Mouse (Mus musculus) heart, postnatal 0 days (tissue): Measurements from ENCODE around the gene Gm28551. TPM values are rescaled to one million over a fixed set of nuclear protein-coding genes. Genes with fewer than 3 reads are reported as not detected.
"Not testable (repeated sequence)": the region's sequence is repeated elsewhere in the genome, so short reads cannot be mapped to it uniquely, and the experiment has no call there.

ENCODE experiments used
- ATAC-seq: fragments of 200-750 bp; cut with Nextera tagmentation; 2 replicates; pipeline ENCODE4 v1.8.0; 2017; ENCODE audit warnings: low read depth, moderate number of reproducible peaks, moderate library complexity; ENCODE audit not compliant: insufficient read depth
- DNase-seq: peaks from one replicate; pipeline ENCODE4 v3.0.0-alpha.2; 2016; ENCODE audit warnings: low spot score
- H3K27ac ChIP-seq: fragments of 300-500 bp; sonication (generic); 2 replicates; pipeline ENCODE4 v1.5.1; 2014; ENCODE audit warnings: low read depth, mild to moderate bottlenecking
- H3K27me3 ChIP-seq: fragments of 300-500 bp; sonication (generic); 2 replicates; pipeline ENCODE4 v1.6.1; 2014; ENCODE audit warnings: low read length, mixed read lengths; ENCODE audit not compliant: control insufficient read depth, insufficient read depth
- H3K36me3 ChIP-seq: fragments of 300-500 bp; sonication (generic); replicated peaks from 2 replicates; pipeline ENCODE4 v1.6.1; 2014; ENCODE audit warnings: low read length, mixed read lengths; ENCODE audit not compliant: control insufficient read depth, insufficient read depth
- H3K4me1 ChIP-seq: fragments of 300-500 bp; sonication (generic); 2 replicates; pipeline ENCODE4 v1.6.1; 2014; ENCODE audit warnings: antibody characterized with exemption; ENCODE audit not compliant: control insufficient read depth, insufficient read depth
- H3K4me2 ChIP-seq: fragments of 300-500 bp; sonication (generic); 2 replicates; pipeline ENCODE4 v1.6.1; 2014; ENCODE audit warnings: low read depth, mild to moderate bottlenecking, low read length, moderate library complexity
- H3K4me3 ChIP-seq: fragments of 300-500 bp; sonication (generic); 2 replicates; pipeline ENCODE4 v1.5.1; 2014; ENCODE audit warnings: low read depth, low read length
- H3K9ac ChIP-seq: fragments of 300-500 bp; sonication (generic); replicated peaks from 2 replicates; pipeline ENCODE4 v1.6.1; 2014; ENCODE audit warnings: low read depth, low read length, mixed read lengths
- H3K9me3 ChIP-seq: fragments of 300-500 bp; sonication (generic); replicated peaks from 2 replicates; pipeline ENCODE4 v1.6.1; 2016; ENCODE audit warnings: low read length; ENCODE audit not compliant: control insufficient read depth
- CTCF ChIP-seq: IDR thresholded peaks from 2 replicates; pipeline ENCODE4 v1.5.1; 2016; ENCODE audit warnings: antibody characterized with exemption, control low read depth, low read depth
- EP300 ChIP-seq: IDR thresholded peaks from 2 replicates; pipeline ENCODE4 v1.6.1; 2016; ENCODE audit warnings: antibody characterized with exemption, low read depth
- WGBS: fragments of 180-500 bp; shearing (Covaris S2); extraction: QIAGEN DNeasy Blood & Tissue Kit; methylation state at CpG from one replicate; pipeline ENCODE4 v1.1.7; 2014; 5-methylcytosine and 5-hydroxymethylcytosine counted together
- polyA plus RNA-seq: library from polyadenylated mRNA; unstranded; fragments of >200 nt; fragmentation: Nextera tagmentation; extraction: Ambion mirVana; gene quantifications from 2 replicates; pipeline ENCODE4 v1.2.1, GENCODE M21; 2015
- total RNA-seq: library from RNA; depleted of rRNA; stranded (reverse); fragments of >200 nt; gene quantifications from 2 replicates; pipeline ENCODE4 v1.2.3, GENCODE M21; 2014; ENCODE audit warnings: low replicate concordance; rRNA removed

Gene Gm28551
- not detected in 2 replicates for total RNA-seq
- 0.12 TPM in 2 replicates for polyA plus RNA-seq

GRCm38 (mm10) chr1:53352327-53353261 is at the start of gene Gm28551, which contains the start of the genes Asdurf and Asnsd1:
TSS of gene Gm28551 (minus strand) at chr1:53352667.
TSS of gene Asdurf (minus strand) at chr1:53352619.
TSS of gene Asnsd1 (minus strand) at chr1:53352752.
- peaks cover 8% of the 10 kb centered on the region for H3K36me3 ChIP-seq
- no peaks in the 10 kb centered on the region for H3K27me3 ChIP-seq
- DNase-seq, result peak; percentile 97
- no peaks in the 10 kb centered on the region for H3K9me3 ChIP-seq
- H3K9ac ChIP-seq, result peak within 1 kb of the TSS; percentile 90
- H3K4me2 ChIP-seq, result peak within 1 kb of the TSS; percentile 70
- no peak for TF ChIP-seq EP300
- peak; percentile 61 for TF ChIP-seq CTCF
- ATAC-seq, result peak; percentile 100
- peak within 1 kb of the TSS; percentile 84 for H3K27ac ChIP-seq
- WGBS, result under 1% methylated on average over 44 of the region's 44 CpGs
- H3K4me3 ChIP-seq, result peak within 1 kb of the TSS; percentile 98
- H3K4me1 ChIP-seq, result peaks cover 7% of the 10 kb centered on the region; the same call in 1 of the 2 replicates

GRCm38 (mm10) chr1:53393936-53394760 is 41.7 kb upstream of the Gm28551 start:
- peak overlapping the region; percentile 29; the same call in 1 of the 2 replicates for H3K4me3 ChIP-seq
- not testable (repeated sequence) for H3K27ac ChIP-seq
- 20% methylated on average over 21 of the region's 21 CpGs for WGBS

GRCm38 (mm10) chr1:53388762-53389161 is 36.3 kb upstream of the Gm28551 start:
- no peak for ATAC-seq
- WGBS, result 88% methylated on average over 10 of the region's 14 CpGs

More at GRCm38 (mm10) chr1:53393936-53394760, 41.7 kb upstream of the Gm28551 start:
- H3K9me3 ChIP-seq, H3K27me3 ChIP-seq, H3K36me3 ChIP-seq, DNase-seq, H3K9ac ChIP-seq, ATAC-seq, H3K4me1 ChIP-seq: not testable (repeated sequence)
- H3K4me2 ChIP-seq, result peak overlapping the region; percentile 54

GRCm38 (mm10) chr1:53384085-53384688 is 31.7 kb upstream of the Gm28551 start:
- H3K9ac ChIP-seq, result no peak overlapping the region
- no peaks in the 10 kb centered on the region for H3K9me3 ChIP-seq
- ATAC-seq (no peak), DNase-seq (no peak)
- no peak for TF ChIP-seq CTCF
- TF ChIP-seq EP300, result no peak
- H3K4me3 ChIP-seq, result no peak overlapping the region
- no peaks in the 10 kb centered on the region for H3K27me3 ChIP-seq
- H3K36me3 ChIP-seq, result no peaks in the 10 kb centered on the region
- no peak overlapping the region for H3K27ac ChIP-seq
- no peaks in the 10 kb centered on the region for H3K4me1 ChIP-seq
- H3K4me2 ChIP-seq, result no peak overlapping the region
- WGBS, result 79% methylated on average over 6 of the region's 6 CpGs

More at GRCm38 (mm10) chr1:53388762-53389161, 36.3 kb upstream of the Gm28551 start:
- H3K9ac ChIP-seq, result no peak overlapping the region
- no peaks in the 10 kb centered on the region for H3K9me3 ChIP-seq
- H3K27ac ChIP-seq, result no peak overlapping the region
- no peak overlapping the region for H3K4me2 ChIP-seq
- DNase-seq, result no peak
- H3K27me3 ChIP-seq, result no peaks in the 10 kb centered on the region
- no peaks in the 10 kb centered on the region for H3K36me3 ChIP-seq
- TF ChIP-seq EP300 (no peak), CTCF (no peak)
- 0 out of 2 replicates have a peak, but pooled peaks cover under 1% of the 10 kb centered on the region for H3K4me1 ChIP-seq
- H3K4me3 ChIP-seq, result no peak overlapping the region

- H3K4me3 ChIP-seq, result no peak overlapping the region
- no peaks in the 10 kb centered on the region for H3K9me3 ChIP-seq
- H3K36me3 ChIP-seq, result no peaks in the 10 kb centered on the region
- H3K9ac ChIP-seq, result no peak overlapping the region
- no peak for TF ChIP-seq CTCF
- TF ChIP-seq EP300, result no peak
- no peaks in the 10 kb centered on the region for H3K4me1 ChIP-seq
- H3K4me2 ChIP-seq, result no peak overlapping the region
- DNase-seq (no peak), ATAC-seq (no peak)
- H3K27ac ChIP-seq, result no peak overlapping the region
- WGBS, result 75% methylated on average over 3 of the region's 3 CpGs
- H3K27me3 ChIP-seq, result no peaks in the 10 kb centered on the region
These were observed 25.3 kb upstream of the Gm28551 start for GRCm38 (mm10) chr1:53377731-53378130.

GRCm38 (mm10) chr1:53375965-53376364 is 23.5 kb upstream of the Gm28551 start:
- H3K9ac ChIP-seq, H3K4me2 ChIP-seq, H3K9me3 ChIP-seq, H3K4me3 ChIP-seq, H3K36me3 ChIP-seq, H3K27me3 ChIP-seq, H3K27ac ChIP-seq, H3K4me1 ChIP-seq, ATAC-seq, DNase-seq: not testable (repeated sequence)
- WGBS, result 90% methylated on average over 2 of the region's 2 CpGs
